19 mouse cellular contexts compared by ENCODE assay signal in the genomic region with DNA sequence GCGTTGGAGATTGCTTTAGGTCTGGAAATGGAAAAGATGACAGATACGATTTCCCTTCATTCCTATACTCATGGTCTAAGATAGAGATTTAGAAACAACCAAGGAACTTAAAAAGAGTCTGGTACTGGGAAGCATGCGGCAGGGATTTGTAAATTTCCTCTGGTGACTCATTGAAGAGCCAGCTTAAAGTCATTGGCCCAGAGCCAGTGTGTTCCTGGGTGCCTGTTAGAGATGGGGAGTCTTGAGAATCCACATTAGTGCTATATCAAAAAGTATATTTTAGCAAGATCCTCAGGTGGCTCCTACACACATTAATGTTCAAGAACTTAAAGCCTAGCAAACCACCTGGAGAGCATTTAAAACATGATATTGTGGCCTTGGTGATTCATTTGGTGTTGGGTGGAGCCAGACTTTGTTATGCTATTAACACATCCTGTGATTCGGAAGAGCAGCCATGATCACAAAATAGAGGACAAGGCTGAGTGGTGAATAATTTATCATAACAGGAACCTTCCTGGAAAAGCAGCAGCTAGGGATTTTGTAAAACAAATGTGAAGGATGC.
DNase-seq lines count a peak whose midpoint lies in the region; ATAC-seq and TF ChIP-seq lines count a peak whose summit lies in the region.
"Had no signal": no experiment of that assay in that cellular context is flagged by ENCODE, and none has a peak within 500 bp of the region (broad histone marks: within the 10 kb centered on the region; RNA-seq: fewer than 3 reads in every experiment).

No protein-coding gene starts in this region.

- no peak for TF ChIP-seq POLR2A in lung, adult 2 months (IDR thresholded peaks at IDR 0.05; ENCODE audit: borderline replicate concordance, extremely low read depth, low read depth, low read length)

- POLR2A ChIA-PET in Patski (lab: Charles Lee), result no interaction called here

- H3K27ac ChIP-seq in kidney, embryonic 14.5 days (ENCODE audit: low read depth, low read length), result no peak overlapping the region
- H3K27ac ChIP-seq in forebrain, postnatal 0 days (ENCODE audit: low read depth, low read length), result no peak overlapping the region
- H3K27ac ChIP-seq: embryonic facial prominence, embryonic 10.5 days; hindbrain, embryonic 10.5 days; limb, embryonic 12.5 days; liver, embryonic 14.5 days; midbrain, embryonic 12.5 days; neural tube, embryonic 13.5 days had no signal

- H3K9ac ChIP-seq in kidney, embryonic 14.5 days (ENCODE audit: low read depth, low read length), result no peak overlapping the region
- no peak overlapping the region for H3K9ac ChIP-seq in forebrain, postnatal 0 days
- H3K9ac ChIP-seq: limb, embryonic 12.5 days; liver, embryonic 14.5 days; midbrain, embryonic 12.5 days; neural tube, embryonic 13.5 days had no signal

- CTCF ChIA-PET in Patski (lab: Charles Lee), result interaction anchor here (1.3 kb wide), 1 partner anchor 12 kb away, joined by 4 read pairs; no protein-coding TSS in a partner anchor

- no peaks in the 10 kb centered on the region for H3K36me3 ChIP-seq in kidney, embryonic 14.5 days (ENCODE audit: control insufficient read depth, insufficient read depth, low read length)
- H3K36me3 ChIP-seq in forebrain, postnatal 0 days (ENCODE audit: insufficient read depth), result no peaks in the 10 kb centered on the region
- H3K36me3 ChIP-seq: embryonic facial prominence, embryonic 10.5 days; hindbrain, embryonic 10.5 days; limb, embryonic 12.5 days; midbrain, embryonic 12.5 days; neural tube, embryonic 13.5 days had no signal

- WGBS in lung, adult 2 months, result 53% methylated on average over 4 of the region's 4 CpGs
- whole genome bisulfite sequencing in kidney, embryonic 14.5 days, result 77% methylated on average over 4 of the region's 4 CpGs
- 81% methylated on average over 4 of the region's 4 CpGs for WGBS in forebrain, postnatal 0 days

- no peak overlapping the region for H3K4me3 ChIP-seq in lung, adult 2 months (replicated peaks; ENCODE audit: extremely low read depth, low read depth, low read length)
- no peak overlapping the region for H3K4me3 ChIP-seq in kidney, embryonic 14.5 days (ENCODE audit: low read length)
- H3K4me3 ChIP-seq in forebrain, postnatal 0 days (ENCODE audit: low read depth, low read length), result no peak overlapping the region
- H3K4me3 ChIP-seq: embryonic facial prominence, embryonic 10.5 days; hindbrain, embryonic 10.5 days; limb, embryonic 12.5 days; midbrain, embryonic 12.5 days; neural tube, embryonic 13.5 days had no signal

- in situ Hi-C loops in Patski (cut with MboI; ENCODE audit: low pct_unique_long_range_greater_than_20kb), result no loop called here

- no peak for ATAC-seq in cerebellum, adult (ENCODE audit: insufficient number of reproducible peaks, low FRiP score, low TSS enrichment)
- ATAC-seq in Patski, result peak; percentile 54
- ATAC-seq in kidney, embryonic 14.5 days (ENCODE audit: low FRiP score, low TSS enrichment), result no peak
- ATAC-seq in forebrain, postnatal 0 days, result no peak
- ATAC-seq: inflammation-experienced regulatory T-cells, adult 6 months had no signal

- DNase-seq in cerebellum, postnatal 25 days, result peak; percentile 14 to 40
- peak; percentile 2 for DNase-seq in lung, postnatal 14 days
- DNase-seq in lung, adult 2 months, result no peak
- DNase-seq in Patski (ENCODE audit: low read depth, low spot score), result peak; percentile 25
- DNase-seq in adrenal gland, postnatal 36 days, result peak; percentile 74 to 79
- DNase-seq in forebrain, postnatal 0 days, result no peak
- DNase-seq: B cell, adult 2 months; cerebellum, adult 9-11 months; gastrocnemius, postnatal 14 days; thymus, adult 18-20 months had no signal

- H3K4me1 ChIP-seq in lung, adult 2 months (ENCODE audit: control insufficient read depth, insufficient read depth, low read length), result no peaks in the 10 kb centered on the region
- H3K4me1 ChIP-seq in kidney, embryonic 14.5 days (ENCODE audit: control insufficient read depth, insufficient read depth, low read length), result no peaks in the 10 kb centered on the region
- no peaks in the 10 kb centered on the region for H3K4me1 ChIP-seq in forebrain, postnatal 0 days (ENCODE audit: insufficient read depth)
- H3K4me1 ChIP-seq: embryonic facial prominence, embryonic 10.5 days; hindbrain, embryonic 10.5 days; limb, embryonic 12.5 days; midbrain, embryonic 12.5 days; neural tube, embryonic 13.5 days had no signal

- peaks cover 27% of the 10 kb centered on the region for H3K27me3 ChIP-seq in Patski
- H3K27me3 ChIP-seq in kidney, embryonic 14.5 days (ENCODE audit: control insufficient read depth, insufficient read depth, low read length), result no peaks in the 10 kb centered on the region
- no peaks in the 10 kb centered on the region for H3K27me3 ChIP-seq in forebrain, postnatal 0 days (ENCODE audit: insufficient read depth, low read length)
- H3K27me3 ChIP-seq: limb, embryonic 12.5 days; midbrain, embryonic 12.5 days; neural tube, embryonic 13.5 days had no signal

- TF ChIP-seq CTCF in lung, adult 2 months (IDR thresholded peaks at IDR 0.05; ENCODE audit: insufficient read depth, low read length), result no peak
- TF ChIP-seq CTCF in Patski (IDR thresholded peaks at IDR 0.05), result no peak
- no peak for TF ChIP-seq CTCF in forebrain, postnatal 0 days (IDR thresholded peaks at IDR 0.05; ENCODE audit: low read depth)

- H3K4me2 ChIP-seq in kidney, embryonic 14.5 days (replicated peaks; ENCODE audit: low read depth, low read length), result no peak overlapping the region
- no peak overlapping the region for H3K4me2 ChIP-seq in forebrain, postnatal 0 days (ENCODE audit: low read depth)
- H3K4me2 ChIP-seq: limb, embryonic 12.5 days; midbrain, embryonic 12.5 days; neural tube, embryonic 13.5 days had no signal

- H3K9me3 ChIP-seq in kidney, embryonic 14.5 days (ENCODE audit: control insufficient read depth, low read length), result no peaks in the 10 kb centered on the region
- no peaks in the 10 kb centered on the region for H3K9me3 ChIP-seq in forebrain, postnatal 0 days (ENCODE audit: low read length)
- H3K9me3 ChIP-seq: embryonic facial prominence, embryonic 10.5 days; hindbrain, embryonic 10.5 days; limb, embryonic 12.5 days; midbrain, embryonic 12.5 days; neural tube, embryonic 13.5 days had no signal

Comparison
In these comparisons a context has a peak if more than half of its experiments do, and no peak if none do; other contexts are left out.
1. DNase-seq: peak in cerebellum, postnatal 25 days (2 of 2), lung, postnatal 14 days (single experiment), Patski (single experiment) and adrenal gland, postnatal 36 days (2 of 2); none in lung, adult 2 months (single experiment) and forebrain, postnatal 0 days (single experiment).